Mouse (Mus musculus) intestine, embryonic 15.5 days (tissue): Measurements from ENCODE around the gene Zc3h6. TPM values are rescaled to one million over a fixed set of nuclear protein-coding genes. Genes with fewer than 3 reads are reported as not detected.
A peak's percentile ranks its signal among the peaks of the same experiment; 100 is the strongest.

Experiments
- ATAC-seq: fragments of 200-750 bp; cut with Nextera tagmentation; 2 replicates; pipeline ENCODE4 v1.8.0; 2017; ENCODE audit warnings: moderate TSS enrichment, moderate library complexity
- H3K27ac ChIP-seq: fragments of 300-500 bp; sonication (generic); 2 replicates; pipeline ENCODE4 v1.5.1; 2015; ENCODE audit warnings: mild to moderate bottlenecking, inconsistent platforms
- H3K27me3 ChIP-seq: fragments of 300-500 bp; sonication (generic); replicated peaks from 2 replicates; pipeline ENCODE4 v1.6.1; 2015; ENCODE audit warnings: inconsistent platforms
- H3K36me3 ChIP-seq: fragments of 300-500 bp; sonication (generic); 2 replicates; pipeline ENCODE4 v1.6.1; 2015; ENCODE audit warnings: inconsistent platforms
- H3K4me1 ChIP-seq: fragments of 300-500 bp; sonication (generic); replicated peaks from 2 replicates; pipeline ENCODE4 v1.6.1; 2015; ENCODE audit warnings: inconsistent platforms
- H3K4me2 ChIP-seq: fragments of 300-500 bp; sonication (generic); replicated peaks from 2 replicates; pipeline ENCODE4 v1.6.1; 2015; ENCODE audit warnings: mild to moderate bottlenecking, inconsistent platforms
- H3K4me3 ChIP-seq: fragments of 300-500 bp; sonication (generic); replicated peaks from 2 replicates; pipeline ENCODE4 v1.5.1; 2015; ENCODE audit warnings: inconsistent platforms
- H3K9ac ChIP-seq: fragments of 300-500 bp; sonication (generic); 2 replicates; pipeline ENCODE4 v1.6.1; 2015; ENCODE audit warnings: inconsistent platforms
- H3K9me3 ChIP-seq: fragments of 300-500 bp; sonication (generic); 2 replicates; pipeline ENCODE4 v1.6.1; 2016; ENCODE audit warnings: inconsistent platforms
- WGBS: fragments of 180-500 bp; shearing (Covaris S2); methylation state at CpG from one replicate; pipeline ENCODE4 v1.1.7; 2015; 5-methylcytosine and 5-hydroxymethylcytosine counted together
- polyA plus RNA-seq: library from polyadenylated mRNA; unstranded; fragments of >200 nt; fragmentation: Nextera tagmentation; extraction: Ambion mirVana; gene quantifications from 2 replicates; pipeline ENCODE4 v1.2.1, GENCODE M21; 2015

Gene Zc3h6
- polyA plus RNA-seq, 1 experiment from 2014 or later: 1.9 TPM

GRCm38 (mm10) chr2:129038937-129039631, 71.9 kb downstream of the Zc3h6 start:
- Histone ChIP-seq H3K4me3 (peak overlapping the region; percentile 45), H3K27ac (no peak overlapping the region), H3K4me2 (peak overlapping the region; percentile 95), H3K36me3 (no peaks in the 10 kb centered on the region), H3K9ac (peak overlapping the region; percentile 41), H3K9me3 (no peaks in the 10 kb centered on the region), H3K4me1 (peaks cover 8% of the 10 kb centered on the region), H3K27me3 (peaks cover 28% of the 10 kb centered on the region)
- 0 out of 2 replicates have a peak, but pooled peaks have one; percentile 41 for ATAC-seq
- 1% methylated on average over 62 of the region's 62 CpGs for WGBS

- H3K4me3 ChIP-seq: no peak overlapping the region
- WGBS: 30% methylated on average over 6 of the region's 6 CpGs
- no peak overlapping the region for H3K27ac ChIP-seq
- no peak overlapping the region for H3K9ac ChIP-seq
- H3K36me3 ChIP-seq: no peaks in the 10 kb centered on the region
- peaks cover 8% of the 10 kb centered on the region for H3K4me1 ChIP-seq
- H3K4me2 ChIP-seq: no peak overlapping the region
- peaks cover 28% of the 10 kb centered on the region for H3K27me3 ChIP-seq
- no peak for ATAC-seq
- no peaks in the 10 kb centered on the region for H3K9me3 ChIP-seq
Observed at GRCm38 (mm10) chr2:129040567-129040966, 73.4 kb downstream of the Zc3h6 start.

- ATAC-seq: no peak
- Histone ChIP-seq H3K9ac (no peak overlapping the region), H3K4me2 (no peak overlapping the region), H3K36me3 (no peaks in the 10 kb centered on the region), H3K27me3 (no peaks in the 10 kb centered on the region), H3K4me3 (no peak overlapping the region), H3K9me3 (no peaks in the 10 kb centered on the region), H3K27ac (no peak overlapping the region), H3K4me1 (no peaks in the 10 kb centered on the region)
- 48% methylated on average over 6 of the region's 6 CpGs for WGBS
Observed at GRCm38 (mm10) chr2:129046172-129046845, 79.1 kb downstream of the Zc3h6 start.

- H3K4me1 ChIP-seq: no peaks in the 10 kb centered on the region
- H3K27me3 ChIP-seq: no peaks in the 10 kb centered on the region
- no peaks in the 10 kb centered on the region for H3K36me3 ChIP-seq
- H3K4me3 ChIP-seq: no peak overlapping the region
- H3K9ac ChIP-seq: no peak overlapping the region
- 71% methylated on average over 4 of the region's 4 CpGs for WGBS
- no peaks in the 10 kb centered on the region for H3K9me3 ChIP-seq
- no peak for ATAC-seq
- H3K4me2 ChIP-seq: no peak overlapping the region
- H3K27ac ChIP-seq: no peak overlapping the region
Observed at GRCm38 (mm10) chr2:129046846-129047196, 79.6 kb downstream of the Zc3h6 start.

GRCm38 (mm10) chr2:129047811-129048210, 80.6 kb downstream of the Zc3h6 start, which contains the start of gene Vinac1:
Gene Vinac1, minus strand, starts transcription at chr2:129048172.
- Histone ChIP-seq H3K4me3 (no peak within 1 kb of the TSS), H3K4me2 (no peak within 1 kb of the TSS), H3K9ac (no peak within 1 kb of the TSS), H3K4me1 (no peaks in the 10 kb centered on the region), H3K36me3 (no peaks in the 10 kb centered on the region), H3K27me3 (no peaks in the 10 kb centered on the region), H3K27ac (no peak within 1 kb of the TSS), H3K9me3 (no peaks in the 10 kb centered on the region)
- no peak for ATAC-seq
- 81% methylated on average over 8 of the region's 8 CpGs for WGBS

GRCm38 (mm10) chr2:129052451-129052983, 85.3 kb downstream of the Zc3h6 start:
- 55% methylated on average over 4 of the region's 4 CpGs for WGBS

GRCm38 (mm10) chr2:129055741-129056140, 88.5 kb downstream of the Zc3h6 start:
- no peak overlapping the region for H3K27ac ChIP-seq
- H3K9ac ChIP-seq: no peak overlapping the region
- WGBS: 80% methylated on average over 6 of the region's 6 CpGs
- no peaks in the 10 kb centered on the region for H3K36me3 ChIP-seq
- no peaks in the 10 kb centered on the region for H3K4me1 ChIP-seq
- no peaks in the 10 kb centered on the region for H3K27me3 ChIP-seq
- no peak for ATAC-seq
- H3K4me3 ChIP-seq: no peak overlapping the region
- H3K4me2 ChIP-seq: no peak overlapping the region
- H3K9me3 ChIP-seq: no peaks in the 10 kb centered on the region; the same call in 1 of the 2 replicates

More at GRCm38 (mm10) chr2:129052451-129052983, 85.3 kb downstream of the Zc3h6 start:
- H3K4me3 ChIP-seq: no peak overlapping the region
- no peaks in the 10 kb centered on the region for H3K36me3 ChIP-seq
- H3K9ac ChIP-seq: no peak overlapping the region
- H3K4me2 ChIP-seq: no peak overlapping the region
- H3K4me1 ChIP-seq: no peaks in the 10 kb centered on the region
- no peak for ATAC-seq
- H3K9me3 ChIP-seq: no peaks in the 10 kb centered on the region
- H3K27me3 ChIP-seq: no peaks in the 10 kb centered on the region
- no peak overlapping the region for H3K27ac ChIP-seq

- Histone ChIP-seq H3K4me2 (no peak overlapping the region), H3K27me3 (no peaks in the 10 kb centered on the region), H3K4me1 (no peaks in the 10 kb centered on the region), H3K9ac (no peak overlapping the region), H3K36me3 (no peaks in the 10 kb centered on the region), H3K4me3 (no peak overlapping the region), H3K9me3 (no peaks in the 10 kb centered on the region; the same call in 1 of the 2 replicates), H3K27ac (no peak overlapping the region)
- WGBS: 51% methylated on average over 9 of the region's 9 CpGs
- ATAC-seq: no peak
Observed at GRCm38 (mm10) chr2:129056597-129056996, 89.4 kb downstream of the Zc3h6 start.

- H3K9me3 ChIP-seq: no peaks in the 10 kb centered on the region; the same call in 1 of the 2 replicates
- no peaks in the 10 kb centered on the region for H3K27me3 ChIP-seq
- H3K27ac ChIP-seq: no peak overlapping the region
- 96% methylated on average over 8 of the region's 8 CpGs for WGBS
- no peak overlapping the region for H3K4me3 ChIP-seq
- H3K4me2 ChIP-seq: no peak overlapping the region
- ATAC-seq: no peak
- no peak overlapping the region for H3K9ac ChIP-seq
- no peaks in the 10 kb centered on the region for H3K36me3 ChIP-seq
- H3K4me1 ChIP-seq: no peaks in the 10 kb centered on the region
Observed at GRCm38 (mm10) chr2:129057256-129057655, 90.1 kb downstream of the Zc3h6 start.

- H3K4me2 ChIP-seq: no peak overlapping the region
- no peaks in the 10 kb centered on the region for H3K36me3 ChIP-seq
- ATAC-seq: no peak
- H3K27me3 ChIP-seq: no peaks in the 10 kb centered on the region
- 85% methylated on average over 6 of the region's 6 CpGs for WGBS
- H3K4me1 ChIP-seq: no peaks in the 10 kb centered on the region
- H3K4me3 ChIP-seq: no peak overlapping the region
- no peaks in the 10 kb centered on the region; the same call in 1 of the 2 replicates for H3K9me3 ChIP-seq
- no peak overlapping the region for H3K9ac ChIP-seq
- no peak overlapping the region for H3K27ac ChIP-seq
Observed at GRCm38 (mm10) chr2:129057920-129058361, 90.7 kb downstream of the Zc3h6 start.

- Histone ChIP-seq H3K27ac (no peak overlapping the region), H3K4me1 (0 out of 2 replicates have a peak, but pooled peaks cover 3% of the 10 kb centered on the region), H3K4me3 (no peak overlapping the region), H3K27me3 (no peaks in the 10 kb centered on the region), H3K4me2 (no peak overlapping the region), H3K9ac (no peak overlapping the region), H3K36me3 (no peaks in the 10 kb centered on the region), H3K9me3 (no peaks in the 10 kb centered on the region; the same call in 1 of the 2 replicates)
- no peak for ATAC-seq
- WGBS: 69% methylated on average over 10 of the region's 10 CpGs
Observed at GRCm38 (mm10) chr2:129061456-129062059, 94.4 kb downstream of the Zc3h6 start.
